Comparison of ENCODE assay signal across 13 mouse cellular contexts in the genomic region with DNA sequence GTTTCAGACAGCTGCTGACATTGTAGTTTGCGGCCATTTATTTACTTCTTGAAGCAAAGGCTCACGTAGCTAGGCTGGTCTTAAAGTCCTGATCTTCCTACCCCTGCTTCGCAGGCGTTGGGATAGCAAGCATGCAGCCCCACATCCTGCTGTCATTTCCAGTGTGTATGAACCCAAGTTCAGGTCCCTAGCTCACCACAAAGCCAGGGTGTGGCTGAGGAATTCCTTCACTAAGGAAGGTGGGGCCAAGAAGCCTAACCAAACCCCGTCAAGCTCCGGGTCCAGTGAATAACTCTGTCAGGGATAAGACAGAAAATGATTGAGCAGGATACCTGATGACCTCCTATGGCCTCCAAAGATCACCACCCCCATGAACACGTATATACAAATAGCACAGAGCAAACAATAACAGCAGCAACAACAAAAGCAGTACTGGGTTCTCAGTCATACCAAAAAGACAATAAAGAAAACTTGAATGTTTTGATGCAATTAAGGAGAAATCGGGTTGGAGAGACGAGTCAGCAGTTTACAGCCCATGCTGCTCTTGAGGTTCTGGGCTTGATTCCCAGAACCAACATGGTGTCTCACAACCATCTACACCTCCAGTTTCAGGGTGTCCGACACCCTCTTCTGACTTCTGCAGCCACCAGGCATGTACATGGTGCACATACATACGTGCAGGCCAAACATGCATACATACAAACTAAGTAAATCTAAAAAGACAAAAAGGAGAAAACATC. TPM values are rescaled to one million over a fixed set of nuclear protein-coding genes. Genes with fewer than 3 reads are reported as not detected.
DNase-seq lines count a peak whose midpoint lies in the region; ATAC-seq and TF ChIP-seq lines count a peak whose summit lies in the region.
"Had no signal": no experiment of that assay in that cellular context is flagged by ENCODE, and none has a peak within 500 bp of the region (broad histone marks: within the 10 kb centered on the region; RNA-seq: fewer than 3 reads in every experiment).

No protein-coding gene starts in this region.

- 0 out of 2 replicates have a peak overlapping the region, but pooled peaks have one; percentile 5 for H3K27ac ChIP-seq in lung, embryonic 16.5 days (ENCODE audit: low read length)
- no peak overlapping the region for H3K27ac ChIP-seq in lung, postnatal 0 days (ENCODE audit: low read length)
- H3K27ac ChIP-seq in liver, embryonic 15.5 days (replicated peaks), result 0 out of 2 replicates have a peak overlapping the region, but pooled peaks have one; percentile 11
- H3K27ac ChIP-seq: heart, adult 2 months; hindbrain, embryonic 13.5 days; neural tube, embryonic 13.5 days had no signal

- no peak overlapping the region for H3K9ac ChIP-seq in lung, embryonic 16.5 days (ENCODE audit: low read length)
- H3K9ac ChIP-seq in lung, postnatal 0 days (replicated peaks; ENCODE audit: low read depth), result no peak overlapping the region
- no peak overlapping the region for H3K9ac ChIP-seq in liver, embryonic 15.5 days
- H3K9ac ChIP-seq: hindbrain, embryonic 13.5 days; neural tube, embryonic 13.5 days had no signal

- no peak overlapping the region for H3K4me2 ChIP-seq in lung, embryonic 16.5 days (ENCODE audit: low read depth, low read length)
- no peak overlapping the region for H3K4me2 ChIP-seq in lung, postnatal 0 days (replicated peaks; ENCODE audit: low read depth, low read length)
- peak overlapping the region; percentile 23; the same call in 1 of the 2 replicates for H3K4me2 ChIP-seq in liver, embryonic 15.5 days
- H3K4me2 ChIP-seq: hindbrain, embryonic 13.5 days; neural tube, embryonic 13.5 days had no signal

- no peak overlapping the region for H3K4me3 ChIP-seq in lung, embryonic 16.5 days (ENCODE audit: low read length)
- no peak overlapping the region for H3K4me3 ChIP-seq in lung, postnatal 0 days (ENCODE audit: low read depth, low read length)
- H3K4me3 ChIP-seq in liver, embryonic 15.5 days (replicated peaks), result no peak overlapping the region
- H3K4me3 ChIP-seq: heart, adult 2 months; hindbrain, embryonic 13.5 days; neural tube, embryonic 13.5 days had no signal

- TF ChIP-seq EP300 in lung, postnatal 0 days (IDR thresholded peaks at IDR 0.05), result no peak

- no peaks in the 10 kb centered on the region for H3K36me3 ChIP-seq in lung, embryonic 16.5 days (ENCODE audit: control insufficient read depth, insufficient read depth, low read length)
- no peaks in the 10 kb centered on the region for H3K36me3 ChIP-seq in lung, postnatal 0 days (ENCODE audit: insufficient read depth, low read length)
- H3K36me3 ChIP-seq in liver, embryonic 15.5 days (replicated peaks), result no peaks in the 10 kb centered on the region
- H3K36me3 ChIP-seq: hindbrain, embryonic 13.5 days; neural tube, embryonic 13.5 days had no signal

- no peak for TF ChIP-seq CTCF in lung, postnatal 0 days (IDR thresholded peaks at IDR 0.05)

- ATAC-seq in lung, embryonic 16.5 days (ENCODE audit: low read depth), result no peak
- no peak for ATAC-seq in lung, postnatal 0 days
- no peak for ATAC-seq in liver, embryonic 15.5 days (ENCODE audit: insufficient read depth)

- WGBS in lung, embryonic 16.5 days, result 61% methylated on average over 11 of the region's 11 CpGs
- WGBS in lung, postnatal 0 days, result 54% methylated on average over 11 of the region's 11 CpGs
- WGBS in liver, embryonic 15.5 days (ENCODE audit: insufficient replicate concordance), result 48% methylated on average over 11 of the region's 11 CpGs

- DNase-seq in lung, postnatal 0 days (ENCODE audit: low spot score), result no peak
- DNase-seq in ZHBTc4 (ENCODE audit: low read depth, low spot score), result peak; percentile 23
- DNase-seq in ovary, postnatal 14 days (ENCODE audit: low spot score), result no peak
- DNase-seq in right cerebral cortex, postnatal 25 days, result no peak
- DNase-seq in thymus, postnatal 14 days, result no peak
- DNase-seq: embryo, embryonic 11 days; heart, adult 2 months; kidney, adult 18-20 months; kidney, postnatal 25 days had no signal

- H3K27me3 ChIP-seq in lung, embryonic 16.5 days (ENCODE audit: control insufficient read depth, insufficient read depth, low read depth, low read length), result no peaks in the 10 kb centered on the region
- H3K27me3 ChIP-seq in lung, postnatal 0 days (replicated peaks; ENCODE audit: insufficient read depth, low read length), result no peaks in the 10 kb centered on the region
- H3K27me3 ChIP-seq in liver, embryonic 15.5 days, result no peaks in the 10 kb centered on the region
- H3K27me3 ChIP-seq: hindbrain, embryonic 13.5 days; neural tube, embryonic 13.5 days had no signal

- H3K4me1 ChIP-seq in lung, embryonic 16.5 days (replicated peaks; ENCODE audit: control insufficient read depth, insufficient read depth, low read length), result peaks cover 12% of the 10 kb centered on the region
- H3K4me1 ChIP-seq in lung, postnatal 0 days (ENCODE audit: insufficient read depth, low read depth, low read length), result 0 out of 2 replicates have a peak, but pooled peaks cover 3% of the 10 kb centered on the region
- H3K4me1 ChIP-seq in liver, embryonic 15.5 days (replicated peaks), result peaks cover 44% of the 10 kb centered on the region
- H3K4me1 ChIP-seq: hindbrain, embryonic 13.5 days had no signal

- H3K9me3 ChIP-seq in lung, embryonic 16.5 days (ENCODE audit: control insufficient read depth, low read length), result no peaks in the 10 kb centered on the region
- no peaks in the 10 kb centered on the region for H3K9me3 ChIP-seq in lung, postnatal 0 days (ENCODE audit: low read length)
- H3K9me3 ChIP-seq in liver, embryonic 15.5 days (replicated peaks), result no peaks in the 10 kb centered on the region
- H3K9me3 ChIP-seq: hindbrain, embryonic 13.5 days; neural tube, embryonic 13.5 days had no signal

RNA-seq across cellular contexts. Expression of gene Itm2b, which starts 17.4 kb away (rescaled TPM):
- 1,001 and 1,063 TPM in 2 replicates for polyA plus RNA-seq in lung, embryonic 16.5 days (2015; fragmentation: Nextera tagmentation; extraction: Ambion mirVana)
- 1,838 and 1,903 TPM in 2 replicates for polyA plus RNA-seq in lung, postnatal 0 days (2015; fragmentation: Nextera tagmentation; extraction: Ambion mirVana)
- polyA plus RNA-seq in liver, embryonic 15.5 days (2015; fragmentation: Nextera tagmentation; extraction: Ambion mirVana), result 524 and 538 TPM in 2 replicates
